Mouse (Mus musculus) limb, embryonic 14.5 days (tissue): ENCODE measurements around the gene Gm10401. TPM values are rescaled to one million over a fixed set of nuclear protein-coding genes. Genes with fewer than 3 reads are reported as not detected.

ENCODE experiments used
- ATAC-seq: fragments of 200-750 bp; cut with Nextera tagmentation; 2 replicates; pipeline ENCODE4 v1.8.0; 2017; ENCODE audit warnings: low read depth, moderate number of reproducible peaks, moderate TSS enrichment; ENCODE audit not compliant: low FRiP score
- DNase-seq: peaks from one replicate; pipeline ENCODE4 v3.0.0-alpha.2; 2015; ENCODE audit warnings: low spot score
- H3K27ac ChIP-seq: fragments of 300-500 bp; sonication (generic); replicated peaks from 2 replicates; pipeline ENCODE4 v1.5.1; 2014; ENCODE audit warnings: low read depth, mild to moderate bottlenecking, low read length, moderate library complexity, mixed read lengths
- H3K27me3 ChIP-seq: fragments of 300-500 bp; sonication (generic); 2 replicates; pipeline ENCODE4 v1.6.1; 2014; ENCODE audit warnings: low read length, mixed read lengths; ENCODE audit not compliant: control insufficient read depth, insufficient read depth
- H3K36me3 ChIP-seq: fragments of 300-500 bp; sonication (generic); 2 replicates; pipeline ENCODE4 v1.6.1; 2014; ENCODE audit warnings: mild to moderate bottlenecking, low read length, moderate library complexity, mixed read lengths; ENCODE audit not compliant: control insufficient read depth, insufficient read depth
- H3K4me1 ChIP-seq: fragments of 300-500 bp; sonication (generic); 2 replicates; pipeline ENCODE4 v1.6.1; 2014; ENCODE audit warnings: antibody characterized with exemption, low read length, mixed read lengths; ENCODE audit not compliant: control insufficient read depth, insufficient read depth
- H3K4me2 ChIP-seq: fragments of 300-500 bp; sonication (generic); replicated peaks from 2 replicates; pipeline ENCODE4 v1.6.1; 2014; ENCODE audit warnings: low read depth, mild to moderate bottlenecking, low read length, moderate library complexity; ENCODE audit not compliant: severe bottlenecking
- H3K4me3 ChIP-seq: fragments of 300-500 bp; sonication (generic); replicated peaks from 2 replicates; pipeline ENCODE4 v1.5.1; 2014; ENCODE audit warnings: low read length
- H3K9ac ChIP-seq: fragments of 300-500 bp; sonication (generic); 2 replicates; pipeline ENCODE4 v1.6.1; 2014; ENCODE audit warnings: mild to moderate bottlenecking, low read depth, low read length, moderate library complexity; ENCODE audit not compliant: severe bottlenecking
- H3K9me3 ChIP-seq: fragments of 300-500 bp; sonication (generic); 2 replicates; pipeline ENCODE4 v1.6.1; 2016; ENCODE audit warnings: low read length; ENCODE audit not compliant: control insufficient read depth
- POLR2A ChIP-seq: fragments of 200-500 bp; IDR thresholded peaks from 2 replicates; pipeline ENCODE4 v1.8.0; 2012; ENCODE audit warnings: inconsistent platforms, mild to moderate bottlenecking, moderate library complexity, borderline replicate concordance; ENCODE audit not compliant: insufficient read depth, insufficient read length; ENCODE audit errors: extremely low read depth
- WGBS: fragments of 180-500 bp; shearing (Covaris S2); extraction: QIAGEN DNeasy Blood & Tissue Kit; methylation state at CpG from one replicate; pipeline ENCODE4 v1.1.7; 2014; 5-methylcytosine and 5-hydroxymethylcytosine counted together
- polyA plus RNA-seq, 2 experiments: library from polyadenylated mRNA; depleted of rRNA in 1 of 2; stranded (reverse) in 1 of 2; unstranded in 1 of 2; fragments of >200 nt; fragmentation: Nextera tagmentation in 1 of 2; extraction: Ambion mirVana in 1 of 2; gene quantifications; 2 replicates each; pipeline versions ENCODE4 v1.2.1 to v1.2.3; 2012 to 2014

The Gm10401 gene
- polyA plus RNA-seq, 2 experiments, result 63.5 TPM; not detected in 1

- Histone ChIP-seq H3K27ac (no peak overlapping the region), H3K9me3 (no peaks in the 10 kb centered on the region), H3K4me1 (no peaks in the 10 kb centered on the region), H3K36me3 (peaks cover 8% of the 10 kb centered on the region), H3K4me3 (no peak overlapping the region), H3K27me3 (no peaks in the 10 kb centered on the region), H3K9ac (no peak overlapping the region), H3K4me2 (no peak overlapping the region)
- whole genome bisulfite sequencing, result 88% methylated on average over 8 of the region's 8 CpGs
- TF ChIP-seq POLR2A, result no peak
- ATAC-seq (no peak), DNase-seq (no peak)
Measured at GRCm38 (mm10) chr5:115060067-115060695, 37.9 kb downstream of the Gm10401 start.

- 87% methylated on average over 7 of the region's 7 CpGs for whole genome bisulfite sequencing
- ATAC-seq (no peak), DNase-seq (no peak)
- Histone ChIP-seq H3K4me3 (no peak overlapping the region), H3K27me3 (no peaks in the 10 kb centered on the region), H3K4me2 (no peak overlapping the region), H3K9me3 (no peaks in the 10 kb centered on the region), H3K9ac (no peak overlapping the region), H3K27ac (no peak overlapping the region), H3K36me3 (peaks cover 4% of the 10 kb centered on the region), H3K4me1 (no peaks in the 10 kb centered on the region)
- TF ChIP-seq POLR2A, result no peak
Measured at GRCm38 (mm10) chr5:115058584-115059297, 39.4 kb downstream of the Gm10401 start.

- ATAC-seq, result no peak
- H3K4me1 ChIP-seq, result peaks cover 5% of the 10 kb centered on the region; the same call in 1 of the 2 replicates
- H3K27me3 ChIP-seq, result no peaks in the 10 kb centered on the region
- no peaks in the 10 kb centered on the region for H3K36me3 ChIP-seq
- no peak for DNase-seq
- TF ChIP-seq POLR2A, result no peak
- H3K9me3 ChIP-seq, result no peaks in the 10 kb centered on the region
- no peak overlapping the region for H3K27ac ChIP-seq
- no peak overlapping the region for H3K4me2 ChIP-seq
- no peak overlapping the region for H3K4me3 ChIP-seq
- 95% methylated on average over 4 of the region's 4 CpGs for WGBS
- H3K9ac ChIP-seq, result no peak overlapping the region
Measured at GRCm38 (mm10) chr5:115057153-115057552, 40.9 kb downstream of the Gm10401 start.

- Histone ChIP-seq H3K27me3 (no peaks in the 10 kb centered on the region), H3K36me3 (no peaks in the 10 kb centered on the region), H3K4me3 (no peak overlapping the region), H3K9me3 (no peaks in the 10 kb centered on the region), H3K4me2 (no peak overlapping the region), H3K27ac (no peak overlapping the region), H3K9ac (no peak overlapping the region), H3K4me1 (peaks cover 11% of the 10 kb centered on the region; the same call in 1 of the 2 replicates)
- 84% methylated on average over 6 of the region's 6 CpGs for WGBS
- TF ChIP-seq POLR2A, result no peak
- ATAC-seq, result no peak
- no peak for DNase-seq
Measured at GRCm38 (mm10) chr5:115055418-115055817, 42.7 kb downstream of the Gm10401 start.

- no peaks in the 10 kb centered on the region for H3K27me3 ChIP-seq
- H3K27ac ChIP-seq, result no peak overlapping the region
- H3K36me3 ChIP-seq, result no peaks in the 10 kb centered on the region
- no peak overlapping the region for H3K4me3 ChIP-seq
- H3K4me2 ChIP-seq, result no peak overlapping the region
- peaks cover 11% of the 10 kb centered on the region; the same call in 1 of the 2 replicates for H3K4me1 ChIP-seq
- ATAC-seq, result no peak
- DNase-seq, result no peak
- no peak for TF ChIP-seq POLR2A
- WGBS, result 83% methylated on average over 22 of the region's 22 CpGs
- H3K9ac ChIP-seq, result no peak overlapping the region
- no peaks in the 10 kb centered on the region for H3K9me3 ChIP-seq
Measured at GRCm38 (mm10) chr5:115053791-115054396, 44.2 kb downstream of the Gm10401 start.
